Mouse (Mus musculus) stomach, embryonic 14.5 days (tissue): Measurements from ENCODE around the gene Astn2. TPM values are rescaled to one million over a fixed set of nuclear protein-coding genes. Genes with fewer than 3 reads are reported as not detected.
A peak's percentile ranks its signal among the peaks of the same experiment; 100 is the strongest.

Experiments used
- ATAC-seq: fragments of 200-750 bp; cut with Nextera tagmentation; 2 replicates; pipeline ENCODE4 v1.8.0; 2017; ENCODE audit warnings: low read depth, moderate TSS enrichment; ENCODE audit not compliant: insufficient number of reproducible peaks, insufficient read depth, low FRiP score
- H3K27ac ChIP-seq: fragments of 300-500 bp; sonication (generic); 2 replicates; pipeline ENCODE4 v1.5.1; 2014; ENCODE audit warnings: mild to moderate bottlenecking, low read length, moderate library complexity, mixed read lengths
- H3K27me3 ChIP-seq: fragments of 300-500 bp; sonication (generic); 2 replicates; pipeline ENCODE4 v1.6.1; 2014; ENCODE audit warnings: low read length, control low read depth, mixed read lengths; ENCODE audit not compliant: control insufficient read depth, insufficient read depth
- H3K36me3 ChIP-seq: fragments of 300-500 bp; sonication (generic); 2 replicates; pipeline ENCODE4 v1.6.1; 2014; ENCODE audit warnings: mild to moderate bottlenecking, control low read depth, low read length, moderate library complexity, mixed read lengths; ENCODE audit not compliant: control insufficient read depth, insufficient read depth
- H3K4me1 ChIP-seq: fragments of 300-500 bp; sonication (generic); 2 replicates; pipeline ENCODE4 v1.6.1; 2014; ENCODE audit warnings: low read length, control low read depth, mixed read lengths; ENCODE audit not compliant: control insufficient read depth, insufficient read depth
- H3K4me2 ChIP-seq: fragments of 300-500 bp; sonication (generic); replicated peaks from 2 replicates; pipeline ENCODE4 v1.6.1; 2014; ENCODE audit warnings: low read depth, low read length, control low read depth
- H3K4me3 ChIP-seq: fragments of 300-500 bp; sonication (generic); 2 replicates; pipeline ENCODE4 v1.5.1; 2014; ENCODE audit warnings: low read depth, low read length, control low read depth
- H3K9ac ChIP-seq: fragments of 300-500 bp; sonication (generic); replicated peaks from 2 replicates; pipeline ENCODE4 v1.6.1; 2014; ENCODE audit warnings: low read depth, mild to moderate bottlenecking, control low read depth, low read length, moderate library complexity, mixed read lengths
- H3K9me3 ChIP-seq: fragments of 300-500 bp; sonication (generic); 2 replicates; pipeline ENCODE4 v1.6.1; 2016; ENCODE audit warnings: low read depth, low read length, control low read depth; ENCODE audit not compliant: control insufficient read depth
- WGBS: fragments of 180-500 bp; shearing (Covaris S2); extraction: QIAGEN DNeasy Blood & Tissue Kit; methylation state at CpG from one replicate; pipeline ENCODE4 v1.1.7; 2014; 5-methylcytosine and 5-hydroxymethylcytosine counted together
- polyA plus RNA-seq: library from polyadenylated mRNA; unstranded; fragments of >200 nt; fragmentation: Nextera tagmentation; extraction: Ambion mirVana; gene quantifications from 2 replicates; pipeline ENCODE4 v1.2.1, GENCODE M21; 2014

Gene Astn2
- polyA plus RNA-seq, 1 experiment from 2014 or later, result 0.64 TPM

GRCm38 (mm10) chr4:66402611-66403010 lies 1.8 kb downstream of the Astn2 start:
- H3K27me3 ChIP-seq, result 0 out of 2 replicates have a peak, but pooled peaks cover 18% of the 10 kb centered on the region
- ATAC-seq, result no peak
- no peak overlapping the region for H3K9ac ChIP-seq
- H3K36me3 ChIP-seq, result no peaks in the 10 kb centered on the region
- WGBS, result 1% methylated on average over 24 of the region's 24 CpGs
- H3K4me2 ChIP-seq, result peak overlapping the region; percentile 86
- 0 out of 2 replicates have a peak, but pooled peaks cover 5% of the 10 kb centered on the region for H3K4me1 ChIP-seq
- peak overlapping the region; percentile 63 for H3K4me3 ChIP-seq
- no peak overlapping the region for H3K27ac ChIP-seq
- no peaks in the 10 kb centered on the region for H3K9me3 ChIP-seq

GRCm38 (mm10) chr4:66401186-66401681 lies 3.2 kb downstream of the Astn2 start:
- H3K27me3 ChIP-seq, result 0 out of 2 replicates have a peak, but pooled peaks cover 18% of the 10 kb centered on the region

GRCm38 (mm10) chr4:66399066-66399465 lies 5.3 kb downstream of the Astn2 start:
- H3K9ac ChIP-seq, result no peak overlapping the region
- 40% methylated on average over 4 of the region's 4 CpGs for WGBS
- no peak overlapping the region for H3K4me3 ChIP-seq
- H3K9me3 ChIP-seq, result no peaks in the 10 kb centered on the region
- H3K4me1 ChIP-seq, result 0 out of 2 replicates have a peak, but pooled peaks cover 5% of the 10 kb centered on the region
- no peaks in the 10 kb centered on the region for H3K36me3 ChIP-seq
- H3K27me3 ChIP-seq, result 0 out of 2 replicates have a peak, but pooled peaks cover 14% of the 10 kb centered on the region
- no peak overlapping the region for H3K4me2 ChIP-seq
- no peak overlapping the region for H3K27ac ChIP-seq
- no peak for ATAC-seq

More at GRCm38 (mm10) chr4:66401186-66401681, 3.2 kb downstream of the Astn2 start:
- Histone ChIP-seq H3K4me2 (no peak overlapping the region), H3K36me3 (no peaks in the 10 kb centered on the region), H3K4me1 (0 out of 2 replicates have a peak, but pooled peaks cover 5% of the 10 kb centered on the region), H3K4me3 (no peak overlapping the region), H3K9ac (no peak overlapping the region), H3K9me3 (no peaks in the 10 kb centered on the region), H3K27ac (no peak overlapping the region)
- ATAC-seq, result no peak
- 28% methylated on average over 8 of the region's 8 CpGs for WGBS

GRCm38 (mm10) chr4:66397216-66397615 lies 7.2 kb downstream of the Astn2 start:
- H3K4me3 ChIP-seq, result no peak overlapping the region
- H3K36me3 ChIP-seq, result no peaks in the 10 kb centered on the region
- H3K9me3 ChIP-seq, result no peaks in the 10 kb centered on the region
- H3K9ac ChIP-seq, result no peak overlapping the region
- no peaks in the 10 kb centered on the region for H3K4me1 ChIP-seq
- H3K27ac ChIP-seq, result no peak overlapping the region
- H3K27me3 ChIP-seq, result 0 out of 2 replicates have a peak, but pooled peaks cover 7% of the 10 kb centered on the region
- H3K4me2 ChIP-seq, result no peak overlapping the region
- ATAC-seq, result no peak

- H3K4me1 ChIP-seq, result no peaks in the 10 kb centered on the region
- WGBS, result 81% methylated on average over 4 of the region's 4 CpGs
- no peak overlapping the region for H3K4me2 ChIP-seq
- no peaks in the 10 kb centered on the region for H3K27me3 ChIP-seq
- ATAC-seq, result no peak
- no peak overlapping the region for H3K9ac ChIP-seq
- no peaks in the 10 kb centered on the region for H3K9me3 ChIP-seq
- H3K27ac ChIP-seq, result no peak overlapping the region
- H3K36me3 ChIP-seq, result no peaks in the 10 kb centered on the region
- no peak overlapping the region for H3K4me3 ChIP-seq
Measured at GRCm38 (mm10) chr4:66393294-66393693, 11.1 kb downstream of the Astn2 start.

GRCm38 (mm10) chr4:66390480-66390879 lies 13.9 kb downstream of the Astn2 start:
- H3K4me2 ChIP-seq, result no peak overlapping the region
- H3K27ac ChIP-seq, result no peak overlapping the region
- no peak overlapping the region for H3K9ac ChIP-seq
- H3K27me3 ChIP-seq, result no peaks in the 10 kb centered on the region
- no peak overlapping the region for H3K4me3 ChIP-seq
- no peaks in the 10 kb centered on the region for H3K36me3 ChIP-seq
- ATAC-seq, result no peak
- H3K9me3 ChIP-seq, result no peaks in the 10 kb centered on the region
- H3K4me1 ChIP-seq, result no peaks in the 10 kb centered on the region
- 26% methylated on average over 4 of the region's 4 CpGs for WGBS

- H3K36me3 ChIP-seq, result no peaks in the 10 kb centered on the region
- no peak for ATAC-seq
- no peak overlapping the region for H3K9ac ChIP-seq
- H3K4me3 ChIP-seq, result no peak overlapping the region
- no peak overlapping the region for H3K27ac ChIP-seq
- no peak overlapping the region for H3K4me2 ChIP-seq
- no peaks in the 10 kb centered on the region for H3K9me3 ChIP-seq
- 25% methylated on average over 2 of the region's 2 CpGs for WGBS
- H3K27me3 ChIP-seq, result no peaks in the 10 kb centered on the region
- 0 out of 2 replicates have a peak, but pooled peaks cover 7% of the 10 kb centered on the region for H3K4me1 ChIP-seq
Measured at GRCm38 (mm10) chr4:66378586-66378985, 25.8 kb downstream of the Astn2 start.

GRCm38 (mm10) chr4:66370557-66371071 lies 33.8 kb downstream of the Astn2 start:
- no peak overlapping the region for H3K9ac ChIP-seq
- no peaks in the 10 kb centered on the region for H3K36me3 ChIP-seq
- H3K4me3 ChIP-seq, result no peak overlapping the region
- H3K27ac ChIP-seq, result no peak overlapping the region; the same call in 1 of the 2 replicates
- no peaks in the 10 kb centered on the region for H3K9me3 ChIP-seq
- no peak; the same call in 1 of the 2 replicates for ATAC-seq
- no peaks in the 10 kb centered on the region for H3K27me3 ChIP-seq
- H3K4me2 ChIP-seq, result no peak overlapping the region
- WGBS, result 45% methylated on average over 3 of the region's 3 CpGs
- no peaks in the 10 kb centered on the region for H3K4me1 ChIP-seq

- H3K4me1 ChIP-seq, result no peaks in the 10 kb centered on the region
- ATAC-seq, result no peak
- H3K4me3 ChIP-seq, result no peak overlapping the region
- H3K4me2 ChIP-seq, result no peak overlapping the region
- H3K27me3 ChIP-seq, result no peaks in the 10 kb centered on the region
- no peaks in the 10 kb centered on the region for H3K36me3 ChIP-seq
- WGBS, result 77% methylated on average over 1 of the region's 1 CpGs
- no peaks in the 10 kb centered on the region for H3K9me3 ChIP-seq
- no peak overlapping the region for H3K9ac ChIP-seq
- no peak overlapping the region for H3K27ac ChIP-seq
Measured at GRCm38 (mm10) chr4:66365500-66365899, 38.9 kb downstream of the Astn2 start.
